Mouse (Mus musculus) ES-Bruce4 (cell line): ENCODE results near the gene Gm21988. TPM values are rescaled to one million over a fixed set of nuclear protein-coding genes. Genes with fewer than 3 reads are reported as not detected.

Source experiments
- H3K27ac ChIP-seq: 2 replicates; pipeline ENCODE4 v1.5.1; 2012; ENCODE audit warnings: low read length, inconsistent platforms; ENCODE audit not compliant: insufficient read depth
- H3K27me3 ChIP-seq: 2 replicates; pipeline ENCODE4 v1.6.1; 2012; ENCODE audit warnings: mild to moderate bottlenecking, low read length, inconsistent platforms; ENCODE audit not compliant: control insufficient read depth, poor library complexity, insufficient read depth, severe bottlenecking
- H3K36me3 ChIP-seq: 2 replicates; pipeline ENCODE4 v1.6.1; 2012; ENCODE audit warnings: inconsistent platforms, mild to moderate bottlenecking, low read length, moderate library complexity; ENCODE audit not compliant: control insufficient read depth, poor library complexity, insufficient read depth, severe bottlenecking
- H3K4me1 ChIP-seq: one replicate; pipeline ENCODE4 v1.8.1; 2011; ENCODE audit warnings: low read length; ENCODE audit not compliant: control insufficient read depth, insufficient read depth
- H3K4me3 ChIP-seq: 2 replicates; pipeline ENCODE4 v1.5.1; 2011; ENCODE audit warnings: low read depth, mild to moderate bottlenecking, low read length
- H3K9ac ChIP-seq: 2 replicates; pipeline ENCODE4 v1.6.1; 2012; ENCODE audit warnings: low read depth, mild to moderate bottlenecking, inconsistent platforms; ENCODE audit not compliant: poor library complexity, severe bottlenecking
- H3K9me3 ChIP-seq: replicated peaks from 2 replicates; pipeline ENCODE4 v1.6.1; 2012; ENCODE audit warnings: mild to moderate bottlenecking, low read length, inconsistent platforms; ENCODE audit not compliant: control insufficient read depth, poor library complexity, insufficient read depth, severe bottlenecking
- CTCF ChIP-seq: IDR thresholded peaks from one replicate; pipeline ENCODE4 v1.8.1; 2011; ENCODE audit warnings: low read depth, low read length
- EP300 ChIP-seq: IDR thresholded peaks from 2 replicates; pipeline ENCODE4 v1.6.1; 2011; ENCODE audit warnings: low read depth, low read length; ENCODE audit not compliant: insufficient read depth
- POLR2A ChIP-seq: IDR thresholded peaks from one replicate; pipeline ENCODE4 v1.8.1; 2011; ENCODE audit warnings: low read length; ENCODE audit not compliant: insufficient read depth
- polyA plus RNA-seq: library from polyadenylated mRNA; stranded (reverse); fragments of >200 nt; gene quantifications from 2 replicates; pipeline ENCODE4 v1.2.4, GENCODE M21; 2011; ENCODE audit warnings: low read depth; ENCODE audit not compliant: missing spikeins, insufficient read depth, insufficient read length

Gm21988 gene
- polyA plus RNA-seq, 1 experiment = 0.55 TPM

DNA sequence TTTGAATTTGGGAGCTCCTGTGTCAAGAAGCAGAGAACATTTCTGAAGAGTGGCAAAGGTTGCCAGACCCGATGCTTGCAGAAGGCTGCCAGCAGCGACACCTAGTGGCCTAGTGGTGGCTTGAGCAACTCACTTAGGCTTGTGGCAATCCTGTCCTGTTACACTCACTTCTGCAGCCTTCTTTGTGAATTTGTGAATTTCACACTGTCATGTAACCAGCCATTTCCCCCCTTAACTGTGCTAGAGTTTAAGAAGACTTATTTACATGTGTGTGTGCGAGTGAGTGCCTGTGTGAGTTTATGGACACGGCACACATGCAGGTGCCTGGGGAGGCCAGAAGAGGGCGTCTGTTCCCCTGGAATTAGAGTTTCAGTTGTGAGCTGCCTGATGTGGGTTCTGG, 37.9 kb downstream of the Gm21988 start:
- no peaks in the 10 kb centered on the region for H3K9me3 ChIP-seq
- TF ChIP-seq CTCF (peak; percentile 79), POLR2A (no peak)
- no peak overlapping the region for H3K27ac ChIP-seq
- no peaks in the 10 kb centered on the region for H3K4me1 ChIP-seq
- no peaks in the 10 kb centered on the region for H3K27me3 ChIP-seq
- no peak overlapping the region for H3K9ac ChIP-seq
- no peak overlapping the region for H3K4me3 ChIP-seq
- H3K36me3 ChIP-seq = no peaks in the 10 kb centered on the region

- no peaks in the 10 kb centered on the region for H3K36me3 ChIP-seq
- H3K27ac ChIP-seq = no peak overlapping the region
- H3K9ac ChIP-seq = no peak overlapping the region
- no peaks in the 10 kb centered on the region for H3K9me3 ChIP-seq
- no peak overlapping the region for H3K4me3 ChIP-seq
- no peaks in the 10 kb centered on the region for H3K4me1 ChIP-seq
- TF ChIP-seq CTCF (no peak), EP300 (no peak), POLR2A (no peak)
- H3K27me3 ChIP-seq = no peaks in the 10 kb centered on the region
These were observed 39.5 kb downstream of the Gm21988 start for GRCm38 (mm10) chr11:70200036-70200608.

DNA sequence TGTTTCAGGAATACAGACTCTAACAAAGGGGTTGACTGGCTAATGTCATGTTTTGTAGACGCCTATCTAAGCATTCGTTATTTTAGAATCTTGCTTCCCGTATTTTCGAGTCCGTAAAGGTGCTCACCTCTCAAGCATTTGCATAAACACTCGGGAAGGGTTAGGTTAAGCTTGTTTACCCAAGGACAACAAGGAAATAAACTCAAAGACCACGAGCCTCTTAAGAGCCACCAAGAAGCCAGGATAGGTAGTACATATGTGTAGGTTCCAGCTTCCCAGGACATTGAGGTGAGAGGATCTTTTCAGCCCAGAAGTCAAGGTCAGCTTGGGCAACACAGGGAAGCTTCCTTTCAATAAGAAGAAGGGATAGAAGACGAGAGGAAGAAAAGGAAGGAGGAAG, 40.5 kb downstream of the Gm21988 start:
- Histone ChIP-seq H3K36me3 (no peaks in the 10 kb centered on the region), H3K27me3 (no peaks in the 10 kb centered on the region), H3K9ac (no peak overlapping the region), H3K4me3 (no peak overlapping the region), H3K4me1 (no peaks in the 10 kb centered on the region), H3K9me3 (no peaks in the 10 kb centered on the region), H3K27ac (no peak overlapping the region)
- TF ChIP-seq EP300 (no peak), POLR2A (no peak), CTCF (no peak)

GRCm38 (mm10) chr11:70198332-70198731, 41.3 kb downstream of the Gm21988 start:
- no peak for TF ChIP-seq CTCF
- TF ChIP-seq POLR2A = no peak
- TF ChIP-seq EP300 = no peak
- Histone ChIP-seq H3K27ac (no peak overlapping the region), H3K9me3 (no peaks in the 10 kb centered on the region), H3K36me3 (no peaks in the 10 kb centered on the region), H3K4me3 (no peak overlapping the region), H3K4me1 (no peaks in the 10 kb centered on the region), H3K27me3 (no peaks in the 10 kb centered on the region), H3K9ac (no peak overlapping the region)

DNA sequence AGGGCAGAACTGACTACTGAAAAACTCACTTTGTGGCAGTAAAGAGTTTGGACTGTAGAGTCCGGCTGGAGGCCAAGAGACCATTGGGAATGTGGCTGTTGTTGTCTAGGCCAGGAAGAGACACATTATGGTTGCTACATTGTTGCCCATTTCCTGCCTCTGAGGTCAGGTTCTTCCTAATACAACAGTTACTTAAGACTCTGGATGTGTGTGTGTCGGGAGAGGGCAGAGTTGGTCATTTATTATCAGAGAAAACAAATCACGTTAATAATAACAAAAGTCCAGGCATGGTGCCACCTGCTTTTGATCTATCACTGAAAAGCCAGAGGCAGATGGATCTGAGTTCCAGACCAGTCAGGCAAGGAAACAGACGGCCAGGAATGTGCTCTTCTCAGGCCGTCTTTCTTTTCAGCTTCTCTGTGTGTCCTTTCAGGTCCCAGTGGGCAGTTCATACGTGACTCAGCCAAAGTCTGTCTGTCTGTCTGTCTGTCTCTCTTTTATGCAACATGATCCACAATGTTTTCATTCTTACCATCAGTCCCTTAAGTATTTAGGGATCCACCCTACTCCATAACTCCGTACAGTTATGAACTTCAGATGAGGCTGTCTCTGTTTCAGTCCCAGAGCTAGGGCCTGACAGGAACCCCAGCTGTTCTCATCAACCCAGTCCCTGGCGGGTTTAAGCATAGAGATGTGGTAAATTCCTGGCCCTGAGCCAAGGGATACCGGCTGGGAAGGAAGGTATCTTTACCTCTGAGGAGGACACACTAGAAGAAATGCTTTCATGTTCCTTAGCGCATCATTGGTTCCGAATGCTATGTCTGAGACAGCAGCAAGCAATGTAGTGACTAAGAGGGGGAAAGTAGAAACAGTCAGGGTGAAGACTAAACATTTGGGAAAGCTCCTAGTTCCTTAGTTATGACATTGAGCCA, 46.0 kb downstream of the Gm21988 start:
- Histone ChIP-seq H3K9ac (no peak overlapping the region), H3K4me3 (no peak overlapping the region), H3K9me3 (no peaks in the 10 kb centered on the region; the same call in 1 of the 2 replicates), H3K36me3 (no peaks in the 10 kb centered on the region), H3K27ac (no peak overlapping the region), H3K4me1 (no peaks in the 10 kb centered on the region), H3K27me3 (no peaks in the 10 kb centered on the region)
- TF ChIP-seq EP300 (no peak), CTCF (no peak)

DNA sequence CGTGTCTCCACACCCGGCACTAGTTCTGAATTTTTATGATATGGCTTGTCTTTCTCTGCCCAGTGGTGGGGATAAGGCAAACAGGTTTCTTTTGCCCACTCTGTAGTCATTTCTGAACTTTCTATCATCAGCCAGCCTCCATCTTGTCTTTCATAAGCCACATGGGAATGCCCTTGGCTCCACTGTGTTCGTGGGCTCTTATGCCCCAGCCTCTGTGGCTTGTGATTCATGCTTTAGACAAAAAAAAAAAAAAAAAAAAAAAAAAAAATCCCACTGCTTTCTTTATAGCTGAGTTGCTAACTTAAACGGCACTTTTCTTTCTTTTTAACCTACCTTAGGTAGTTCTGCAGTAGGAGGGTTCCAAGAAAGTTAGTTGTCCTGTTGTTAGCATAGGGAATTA, 47.5 kb downstream of the Gm21988 start:
- H3K9ac ChIP-seq = no peak overlapping the region
- H3K4me3 ChIP-seq = no peak overlapping the region
- H3K27me3 ChIP-seq = no peaks in the 10 kb centered on the region
- no peaks in the 10 kb centered on the region; the same call in 1 of the 2 replicates for H3K9me3 ChIP-seq
- H3K27ac ChIP-seq = no peak overlapping the region
- no peaks in the 10 kb centered on the region for H3K36me3 ChIP-seq
- H3K4me1 ChIP-seq = no peaks in the 10 kb centered on the region
- TF ChIP-seq EP300 (no peak), CTCF (no peak), POLR2A (no peak)
